Mouse (Mus musculus) small intestine, adult 2 months (tissue): Measurements from ENCODE around the gene Gm11099. TPM values are rescaled to one million over a fixed set of nuclear protein-coding genes. Genes with fewer than 3 reads are reported as not detected.

Experiments
- H3K27ac ChIP-seq: fragments of 200-500 bp; 2 replicates; pipeline ENCODE4 v1.5.1; 2012; ENCODE audit warnings: low read depth, low read length, control low read depth, inconsistent platforms; ENCODE audit not compliant: insufficient read depth
- H3K27me3 ChIP-seq: fragments of 200-500 bp; 2 replicates; pipeline ENCODE4 v1.6.1; 2012; ENCODE audit warnings: mild to moderate bottlenecking, moderate library complexity, low read length, inconsistent platforms; ENCODE audit not compliant: control insufficient read depth, insufficient read depth
- H3K36me3 ChIP-seq: fragments of 200-500 bp; 2 replicates; pipeline ENCODE4 v1.6.1; 2012; ENCODE audit warnings: mild to moderate bottlenecking, low read length, control low read depth, inconsistent platforms; ENCODE audit not compliant: control insufficient read depth, insufficient read depth
- H3K4me1 ChIP-seq: fragments of 200-500 bp; 2 replicates; pipeline ENCODE4 v1.6.1; 2012; ENCODE audit warnings: low read length, inconsistent platforms, mixed read lengths; ENCODE audit not compliant: control insufficient read depth, insufficient read depth, insufficient read length
- H3K4me3 ChIP-seq: fragments of 200-500 bp; 2 replicates; pipeline ENCODE4 v1.5.1; 2012; ENCODE audit warnings: low read depth, mild to moderate bottlenecking, control low read depth, inconsistent platforms, low read length, moderate library complexity
- CTCF ChIP-seq: fragments of 200-500 bp; IDR thresholded peaks from 2 replicates; pipeline ENCODE4 v1.5.1; 2012; ENCODE audit warnings: low read depth, mild to moderate bottlenecking, control low read depth, inconsistent platforms, low read length, moderate library complexity, mixed read lengths; ENCODE audit not compliant: insufficient replicate concordance, insufficient read length; ENCODE audit errors: extremely low read depth
- POLR2A ChIP-seq: fragments of 200-500 bp; IDR thresholded peaks from 2 replicates; pipeline ENCODE4 v1.6.1; 2012; ENCODE audit warnings: low read depth, mild to moderate bottlenecking, control low read depth, inconsistent platforms, low read length, moderate library complexity
- WGBS: fragments of 180-500 bp; shearing (Covaris S2); methylation state at CpG from one replicate; pipeline ENCODE4 v1.1.7; 2018; 5-methylcytosine and 5-hydroxymethylcytosine counted together
- polyA plus RNA-seq: library from polyadenylated mRNA; depleted of rRNA; stranded (reverse); fragments of >200 nt; gene quantifications from 2 replicates; pipeline ENCODE4 v1.2.3, GENCODE M21; 2012

Gm11099 gene
- polyA plus RNA-seq, 1 experiment: not detected

- peaks cover 10% of the 10 kb centered on the region; the same call in 1 of the 2 replicates for H3K4me1 ChIP-seq
- H3K27me3 ChIP-seq: no peaks in the 10 kb centered on the region
- 7% methylated on average over 10 of the region's 10 CpGs for WGBS
- no peak for TF ChIP-seq POLR2A
- no peak for TF ChIP-seq CTCF
- no peak overlapping the region for H3K4me3 ChIP-seq
- no peak overlapping the region for H3K27ac ChIP-seq
- no peaks in the 10 kb centered on the region for H3K36me3 ChIP-seq
Observed at GRCm38 (mm10) chr2:58844499-58844898, 14.7 kb upstream of the Gm11099 start.

- TF ChIP-seq POLR2A (no peak), CTCF (no peak)
- no peak overlapping the region for H3K27ac ChIP-seq
- H3K4me1 ChIP-seq: no peaks in the 10 kb centered on the region
- H3K27me3 ChIP-seq: no peaks in the 10 kb centered on the region
- H3K4me3 ChIP-seq: no peak overlapping the region
- WGBS: 59% methylated on average over 3 of the region's 3 CpGs
- H3K36me3 ChIP-seq: no peaks in the 10 kb centered on the region
Observed at GRCm38 (mm10) chr2:58879876-58880275, 20.6 kb downstream of the Gm11099 start.

GRCm38 (mm10) chr2:58905057-58905456 lies 45.8 kb downstream of the Gm11099 start:
- Histone ChIP-seq H3K4me1 (no peaks in the 10 kb centered on the region), H3K36me3 (no peaks in the 10 kb centered on the region), H3K27ac (no peak overlapping the region), H3K4me3 (no peak overlapping the region), H3K27me3 (no peaks in the 10 kb centered on the region)
- 68% methylated on average over 4 of the region's 4 CpGs for WGBS
- TF ChIP-seq CTCF: no peak
- TF ChIP-seq POLR2A: no peak

- WGBS: 44% methylated on average over 14 of the region's 14 CpGs
- Histone ChIP-seq H3K36me3 (no peaks in the 10 kb centered on the region), H3K4me1 (no peaks in the 10 kb centered on the region), H3K27ac (no peak overlapping the region), H3K27me3 (no peaks in the 10 kb centered on the region), H3K4me3 (no peak overlapping the region)
- TF ChIP-seq CTCF (no peak), POLR2A (no peak)
Observed at GRCm38 (mm10) chr2:58906814-58907516, 47.7 kb downstream of the Gm11099 start.

- H3K27me3 ChIP-seq: no peaks in the 10 kb centered on the region
- no peak overlapping the region for H3K27ac ChIP-seq
- 90% methylated on average over 9 of the region's 9 CpGs for WGBS
- H3K4me1 ChIP-seq: no peaks in the 10 kb centered on the region
- no peak for TF ChIP-seq POLR2A
- TF ChIP-seq CTCF: no peak
- H3K36me3 ChIP-seq: no peaks in the 10 kb centered on the region
- H3K4me3 ChIP-seq: no peak overlapping the region
Observed at GRCm38 (mm10) chr2:58912339-58912738, 53.1 kb downstream of the Gm11099 start.

GRCm38 (mm10) chr2:58918351-58918750 lies 59.1 kb downstream of the Gm11099 start:
- 70% methylated on average over 4 of the region's 4 CpGs for WGBS
- Histone ChIP-seq H3K27me3 (no peaks in the 10 kb centered on the region), H3K36me3 (no peaks in the 10 kb centered on the region), H3K27ac (no peak overlapping the region), H3K4me3 (no peak overlapping the region), H3K4me1 (no peaks in the 10 kb centered on the region)
- TF ChIP-seq CTCF (no peak), POLR2A (no peak)

- no peak for TF ChIP-seq POLR2A
- no peak for TF ChIP-seq CTCF
- WGBS: 99% methylated on average over 2 of the region's 2 CpGs
- Histone ChIP-seq H3K4me1 (peaks cover under 1% of the 10 kb centered on the region; the same call in 1 of the 2 replicates), H3K27me3 (no peaks in the 10 kb centered on the region), H3K4me3 (no peak overlapping the region), H3K36me3 (no peaks in the 10 kb centered on the region), H3K27ac (no peak overlapping the region)
Observed at GRCm38 (mm10) chr2:58925551-58925950, 66.3 kb downstream of the Gm11099 start.

GRCm38 (mm10) chr2:58941361-58941760 lies 82.1 kb downstream of the Gm11099 start:
- Histone ChIP-seq H3K36me3 (no peaks in the 10 kb centered on the region), H3K4me3 (no peak overlapping the region), H3K4me1 (no peaks in the 10 kb centered on the region), H3K27ac (no peak overlapping the region), H3K27me3 (no peaks in the 10 kb centered on the region)
- TF ChIP-seq POLR2A (no peak), CTCF (no peak)
- 82% methylated on average over 4 of the region's 4 CpGs for WGBS
